Mouse (Mus musculus): ENCODE data around the gene Gm2564.
"Not testable (repeated sequence)": the region's sequence is repeated elsewhere in the genome, so short reads cannot be mapped to it uniquely, and the experiment has no call there.

The Gm2564 gene

DNA sequence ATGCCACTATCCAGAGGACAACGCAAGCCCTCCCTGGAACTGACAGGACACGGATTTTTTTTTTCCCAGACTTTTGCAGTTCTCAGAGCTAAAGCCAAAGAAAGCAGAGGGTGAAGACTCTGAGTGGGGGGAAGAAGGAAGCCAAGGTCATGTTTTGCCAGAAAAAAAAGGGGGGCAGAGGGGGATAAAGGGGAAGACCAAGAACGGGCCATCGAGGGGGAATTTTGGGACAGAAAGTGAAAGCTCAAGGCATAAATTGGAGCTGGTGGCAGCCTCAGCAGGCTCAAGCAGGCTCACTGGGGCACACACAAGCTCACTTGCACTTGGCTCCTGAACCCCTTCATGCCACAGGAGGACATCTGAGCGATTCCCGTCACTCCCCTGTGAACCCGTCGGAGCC is at the start of gene Gm2564:
Gene Gm2564, plus strand, starts transcription at position 301 of the 400 bp plus-strand sequence.
- DNase-seq (ENCODE audit: low spot score in 2 of 2) = not testable (repeated sequence)

DNA sequence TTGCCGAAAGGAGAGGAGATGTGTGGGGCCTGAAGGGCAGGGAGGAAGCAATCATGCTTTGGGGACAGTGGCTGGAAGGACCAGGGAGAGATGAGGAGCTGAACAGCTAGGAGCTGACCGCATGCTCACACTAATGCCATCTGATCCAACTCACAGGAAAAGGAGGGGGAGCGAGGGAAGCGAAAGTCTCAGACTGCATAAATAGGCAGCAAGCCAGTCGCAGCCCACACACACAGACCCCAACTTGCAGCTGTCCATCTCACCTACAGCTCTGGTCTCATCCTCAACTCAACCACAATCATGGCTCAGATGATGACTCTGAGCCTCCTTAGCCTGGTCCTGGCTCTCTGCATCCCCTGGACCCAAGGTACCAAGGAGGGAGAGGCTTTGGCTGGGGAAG is 17.6 kb upstream of the Gm2564 start, which contains the start of gene Gm10591:
Gene Gm10591, plus strand, starts transcription at position 301 of the 400 bp plus-strand sequence.
- DNase-seq (ENCODE audit: low spot score in 2 of 2) = not testable (repeated sequence)

DNA sequence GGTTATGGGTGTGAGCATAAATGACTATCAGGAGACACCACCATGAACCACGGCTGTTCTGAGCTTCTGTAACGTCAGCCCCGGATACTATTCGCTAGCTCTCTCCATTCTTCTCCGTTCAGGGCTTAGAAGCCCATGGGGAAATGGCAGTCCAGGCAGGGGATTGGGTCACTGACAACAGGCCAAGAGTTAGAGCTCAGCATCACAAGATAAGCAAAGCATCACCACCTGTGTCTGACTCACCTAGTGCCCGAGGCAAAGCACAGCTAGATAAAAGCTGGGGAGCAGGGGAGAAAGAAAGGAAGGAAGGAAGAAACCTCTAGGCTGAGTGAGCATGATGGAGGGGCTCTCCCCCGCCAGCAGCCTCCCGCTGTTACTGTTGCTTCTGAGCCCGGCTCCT is 25.4 kb downstream of the Gm2564 start, which contains the start of gene Ccl27b:
Gene Ccl27b, plus strand, starts transcription at position 301 of the 400 bp plus-strand sequence.
- not testable (repeated sequence) for DNase-seq (ENCODE audit: low spot score in 2 of 2)

DNA sequence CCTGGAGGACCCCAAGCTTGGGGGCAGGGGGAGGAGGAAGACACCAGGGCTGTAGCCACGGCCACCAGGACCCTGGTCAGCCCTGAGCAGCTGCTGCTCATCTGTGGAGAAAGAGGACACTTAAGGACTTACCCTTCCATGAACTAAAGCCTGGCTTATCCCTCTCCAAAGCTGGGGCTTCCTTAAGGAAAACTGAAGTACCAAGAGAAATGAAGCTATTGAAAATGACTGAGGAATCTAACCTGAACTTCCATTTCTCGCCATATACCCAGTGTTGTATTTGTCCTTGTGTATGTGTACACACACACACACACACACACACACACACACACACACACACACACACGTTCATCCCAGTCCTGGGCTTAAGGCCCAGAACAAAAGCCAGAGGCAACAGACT is 32.3 kb downstream of the Gm2564 start, which contains the start of gene Il11ra2:
Gene Il11ra2, minus strand, starts transcription at position 101 of the 400 bp plus-strand sequence.
- DNase-seq (ENCODE audit: low spot score in 2 of 2) = not testable (repeated sequence)

DNA sequence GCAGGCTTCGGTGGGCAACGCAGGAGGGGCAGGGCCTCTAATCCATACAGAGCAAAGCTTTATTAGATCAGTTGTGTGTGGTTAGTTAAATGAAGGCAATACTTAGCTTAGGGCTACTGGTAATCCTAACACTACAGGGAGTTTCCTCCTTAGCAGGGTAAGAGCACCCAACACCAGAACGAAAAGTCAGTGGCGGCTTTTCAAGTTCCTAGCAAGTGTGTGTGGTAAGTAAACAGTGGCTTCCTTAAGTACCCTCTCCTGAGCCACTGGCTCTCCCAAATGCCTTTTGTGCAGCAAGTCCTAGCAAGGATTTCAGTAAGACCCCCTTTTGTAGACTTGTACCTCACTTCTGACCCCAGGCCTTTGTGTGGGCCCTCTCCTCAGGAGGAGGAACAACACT is 45.9 kb downstream of the Gm2564 start:
- not testable (repeated sequence) for DNase-seq (ENCODE audit: low spot score in 2 of 2)

DNA sequence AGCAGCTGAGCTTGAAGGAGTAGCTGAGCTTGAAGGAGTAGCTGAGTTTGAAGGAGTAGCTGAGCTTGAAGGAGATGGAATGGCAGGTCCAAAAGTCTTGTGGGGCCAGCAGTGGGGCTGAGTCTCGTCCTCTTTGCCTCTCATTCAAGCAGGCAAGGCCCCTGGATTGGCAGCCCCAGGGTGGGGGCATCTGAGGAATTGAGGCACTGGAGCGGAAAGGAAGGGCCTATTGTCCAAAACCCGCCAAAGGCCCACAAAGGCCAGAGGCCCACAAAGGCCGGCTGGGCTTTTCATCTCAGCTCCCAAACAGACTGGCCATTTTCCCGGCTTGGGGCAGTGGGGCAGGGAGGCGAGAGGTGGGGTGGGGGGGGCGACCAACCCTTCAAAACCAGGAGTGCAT is 49.8 kb downstream of the Gm2564 start:
- DNase-seq (ENCODE audit: low spot score in 2 of 2) = not testable (repeated sequence)

DNA sequence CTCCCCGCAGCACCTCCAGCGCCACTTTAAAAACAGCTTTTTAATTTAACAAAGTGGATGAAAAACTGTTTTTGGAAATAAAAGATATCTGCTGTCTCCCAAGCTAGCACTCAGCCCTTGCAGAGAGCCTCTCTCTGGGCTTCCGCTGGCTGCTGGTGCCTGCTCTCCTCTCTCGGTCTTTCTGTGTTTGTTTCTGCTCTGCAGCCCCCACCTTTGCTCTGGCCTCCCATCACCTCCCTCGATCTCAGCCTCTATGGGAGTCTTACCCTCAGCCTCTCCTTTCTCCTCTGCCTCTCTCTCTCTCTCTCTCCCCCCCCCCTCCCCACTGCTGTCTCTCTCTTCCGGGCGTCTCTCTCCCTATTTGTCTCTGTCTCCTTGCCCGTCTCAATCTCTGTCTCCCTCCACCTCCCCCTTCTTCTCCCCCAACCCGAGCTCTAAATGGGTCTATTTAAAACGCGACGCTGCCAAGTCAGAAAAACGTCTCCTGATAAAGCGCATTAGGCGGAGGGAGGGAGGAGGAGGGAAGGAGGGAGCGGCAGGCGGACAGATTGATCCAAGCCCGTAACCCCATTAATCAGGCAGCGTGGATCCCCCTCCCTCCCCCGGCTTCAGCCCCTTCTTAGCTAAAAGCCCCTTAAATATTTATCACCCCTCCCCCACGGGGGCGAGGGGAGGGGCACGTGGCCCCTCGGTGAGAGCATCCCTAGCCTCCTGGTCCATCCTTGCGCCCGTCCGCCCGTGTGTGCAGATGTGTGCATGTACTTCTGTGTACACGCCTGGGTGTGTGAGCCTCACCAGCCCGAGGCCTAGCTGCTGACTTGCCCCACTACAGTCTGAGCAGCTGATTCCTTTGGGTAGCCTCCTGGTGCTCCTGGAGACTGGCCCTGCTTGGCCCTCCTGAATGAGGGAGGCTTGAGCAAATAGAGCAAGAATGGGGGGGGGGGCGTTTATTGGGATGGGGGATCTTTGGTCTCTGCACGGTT is 51.1 kb downstream of the Gm2564 start:
- not testable (repeated sequence) for DNase-seq (ENCODE audit: low spot score in 2 of 2)

Data from right cerebral cortex, postnatal 36 days (tissue).